Mouse (Mus musculus) bone marrow macrophage, adult 2 months (primary cell): Measurements from ENCODE around the gene Gsc.

Source experiments
- CTCF ChIP-seq: IDR thresholded peaks from 2 replicates; pipeline ENCODE4 v1.5.1; 2012; ENCODE audit warnings: low read depth, mild to moderate bottlenecking, low read length, moderate library complexity
- POLR2A ChIP-seq: IDR thresholded peaks from 2 replicates; pipeline ENCODE4 v1.6.1; 2012; ENCODE audit warnings: mild to moderate bottlenecking, low read depth, low read length, borderline replicate concordance

DNA sequence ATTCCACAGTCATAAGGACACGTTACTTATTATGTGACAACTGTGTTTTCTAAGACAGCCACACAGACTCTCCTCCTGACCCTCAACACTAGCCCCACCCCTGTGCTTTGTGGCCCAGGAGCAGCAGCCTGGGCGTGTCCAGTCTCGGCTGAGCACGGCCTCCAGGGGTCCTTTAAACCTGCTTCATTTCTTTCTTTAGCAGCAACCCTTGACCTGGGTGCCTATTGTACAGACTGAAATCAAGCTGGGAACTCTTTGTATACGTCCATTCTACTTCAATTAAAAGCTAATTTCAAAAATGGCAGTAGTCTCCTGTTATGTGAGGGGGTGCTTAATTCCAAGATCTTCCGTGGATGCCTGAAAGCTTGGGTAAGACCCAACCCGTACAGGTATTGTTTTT, 39.9 kb downstream of the Gsc start:
- TF ChIP-seq CTCF = no peak
- TF ChIP-seq POLR2A = no peak
